Mouse (Mus musculus): Measurements from ENCODE around the gene Gcnt2. TPM values are rescaled to one million over a fixed set of nuclear protein-coding genes. Genes with fewer than 3 reads are reported as not detected.

Gene Gcnt2
- total RNA-seq, 2 experiments from 2014 or later, result 13.9 to 14.1 TPM

- no peak for DNase-seq (ENCODE audit: low spot score in 2 of 2)
Measured at GRCm38 (mm10) chr13:40937586-40937985, 78.0 kb downstream of the Gcnt2 start.

- DNase-seq (ENCODE audit: low spot score in 2 of 2), result peak; percentile 26 to 47
Measured at GRCm38 (mm10) chr13:40938485-40939357, 79.2 kb downstream of the Gcnt2 start.

GRCm38 (mm10) chr13:40943066-40943465, 83.5 kb downstream of the Gcnt2 start:
- DNase-seq (ENCODE audit: low spot score in 2 of 2), result no peak

- DNase-seq (ENCODE audit: low spot score in 2 of 2), result no peak
Measured at GRCm38 (mm10) chr13:40943936-40944335, 84.4 kb downstream of the Gcnt2 start.

- DNase-seq (ENCODE audit: low spot score in 2 of 2), result peak; percentile 33 to 51
Measured at GRCm38 (mm10) chr13:40944346-40944745, 84.8 kb downstream of the Gcnt2 start.

- no peak for DNase-seq (ENCODE audit: low spot score in 2 of 2)
Measured at GRCm38 (mm10) chr13:40946513-40946912, 87.0 kb downstream of the Gcnt2 start.

GRCm38 (mm10) chr13:40947538-40948205, 88.1 kb downstream of the Gcnt2 start:
- no peak for DNase-seq (ENCODE audit: low spot score in 2 of 2)

- DNase-seq (ENCODE audit: low spot score in 2 of 2), result no peak
Measured at GRCm38 (mm10) chr13:40951386-40951976, 91.9 kb downstream of the Gcnt2 start.

- no peak for DNase-seq (ENCODE audit: low spot score in 2 of 2)
Measured at GRCm38 (mm10) chr13:40953231-40953630, 93.7 kb downstream of the Gcnt2 start.

GRCm38 (mm10) chr13:40955773-40956172, 96.2 kb downstream of the Gcnt2 start:
- no peak for DNase-seq (ENCODE audit: low spot score in 2 of 2)

- DNase-seq (ENCODE audit: low spot score in 2 of 2), result no peak
Measured at GRCm38 (mm10) chr13:40967609-40968008, 108.1 kb downstream of the Gcnt2 start.

GRCm38 (mm10) chr13:40968564-40968963, 109.0 kb downstream of the Gcnt2 start:
- no peak for DNase-seq (ENCODE audit: low spot score in 2 of 2)

- DNase-seq (ENCODE audit: low spot score in 2 of 2), result no peak
Measured at GRCm38 (mm10) chr13:40969761-40970390, 110.3 kb downstream of the Gcnt2 start.

- no peak for DNase-seq (ENCODE audit: low spot score in 2 of 2)
Measured at GRCm38 (mm10) chr13:40971261-40971660, 111.7 kb downstream of the Gcnt2 start.

- DNase-seq (ENCODE audit: low spot score in 2 of 2), result no peak
Measured at GRCm38 (mm10) chr13:40971831-40972230, 112.3 kb downstream of the Gcnt2 start.

- DNase-seq (ENCODE audit: low spot score in 2 of 2), result no peak
Measured at GRCm38 (mm10) chr13:40972976-40973375, 113.4 kb downstream of the Gcnt2 start.

- DNase-seq (ENCODE audit: low spot score in 2 of 2), result peak in 1 of 2 experiments; percentile 22
Measured at GRCm38 (mm10) chr13:40977609-40978008, 118.1 kb downstream of the Gcnt2 start.

GRCm38 (mm10) chr13:40978652-40979051, 119.1 kb downstream of the Gcnt2 start:
- no peak for DNase-seq (ENCODE audit: low spot score in 2 of 2)

- no peak for DNase-seq (ENCODE audit: low spot score in 2 of 2)
Measured at GRCm38 (mm10) chr13:40979321-40979720, 119.8 kb downstream of the Gcnt2 start.

GRCm38 (mm10) chr13:40982759-40983158, 123.2 kb downstream of the Gcnt2 start:
- DNase-seq (ENCODE audit: low spot score in 2 of 2), result no peak

GRCm38 (mm10) chr13:40986081-40986480, 126.5 kb downstream of the Gcnt2 start:
- no peak for DNase-seq (ENCODE audit: low spot score in 2 of 2)
